Mouse (Mus musculus): Measurements from ENCODE around the gene Spp2. TPM values are rescaled to one million over a fixed set of nuclear protein-coding genes. Genes with fewer than 3 reads are reported as not detected.

The Spp2 gene
- polyA plus RNA-seq, 1 experiment from 2014 or later = not detected

GRCm38 (mm10) chr1:88403378-88403777 is 3.4 kb upstream of the Spp2 start:
- Histone ChIP-seq H3K27ac (ENCODE audit: low read depth, low read length) (no peak overlapping the region), H3K9ac (ENCODE audit: low read depth, low read length) (no peak overlapping the region), H3K4me1 (replicated peaks; ENCODE audit: control insufficient read depth, insufficient read depth, low read length) (no peaks in the 10 kb centered on the region), H3K4me2 (replicated peaks; ENCODE audit: low read depth, low read length) (no peak overlapping the region), H3K9me3 (ENCODE audit: control insufficient read depth, low read length) (no peaks in the 10 kb centered on the region), H3K36me3 (ENCODE audit: control insufficient read depth, insufficient read depth, low read length) (no peaks in the 10 kb centered on the region), H3K27me3 (ENCODE audit: control insufficient read depth, insufficient read depth, low read length) (no peaks in the 10 kb centered on the region), H3K4me3 (ENCODE audit: low read depth, low read length) (no peak overlapping the region)
- DNase-seq (ENCODE audit: low spot score) = no peak
- 80% methylated on average over 3 of the region's 3 CpGs for WGBS
- ATAC-seq (ENCODE audit: low FRiP score) = no peak

GRCm38 (mm10) chr1:88406078-88406806 is 519 bp upstream of the Spp2 start:
- Histone ChIP-seq H3K4me2 (replicated peaks; ENCODE audit: low read depth, low read length) (no peak overlapping the region), H3K27me3 (ENCODE audit: control insufficient read depth, insufficient read depth, low read length) (no peaks in the 10 kb centered on the region), H3K27ac (ENCODE audit: low read depth, low read length) (no peak overlapping the region), H3K9me3 (ENCODE audit: control insufficient read depth, low read length) (no peaks in the 10 kb centered on the region), H3K4me3 (ENCODE audit: low read depth, low read length) (no peak overlapping the region), H3K4me1 (replicated peaks; ENCODE audit: control insufficient read depth, insufficient read depth, low read length) (no peaks in the 10 kb centered on the region), H3K36me3 (ENCODE audit: control insufficient read depth, insufficient read depth, low read length) (no peaks in the 10 kb centered on the region), H3K9ac (ENCODE audit: low read depth, low read length) (no peak overlapping the region)
- WGBS = 61% methylated on average over 12 of the region's 12 CpGs
- DNase-seq (ENCODE audit: low spot score) (peak; percentile 8), ATAC-seq (ENCODE audit: low FRiP score) (no peak)

- no peak overlapping the region for H3K4me3 ChIP-seq (ENCODE audit: low read depth, low read length)
- DNase-seq (ENCODE audit: low spot score) = no peak
- no peaks in the 10 kb centered on the region for H3K36me3 ChIP-seq (ENCODE audit: control insufficient read depth, insufficient read depth, low read length)
- no peak overlapping the region for H3K4me2 ChIP-seq (replicated peaks; ENCODE audit: low read depth, low read length)
- no peak overlapping the region for H3K27ac ChIP-seq (ENCODE audit: low read depth, low read length)
- no peak for ATAC-seq (ENCODE audit: low FRiP score)
- H3K9ac ChIP-seq (ENCODE audit: low read depth, low read length) = no peak overlapping the region
- 91% methylated on average over 4 of the region's 4 CpGs for WGBS
- no peaks in the 10 kb centered on the region for H3K27me3 ChIP-seq (ENCODE audit: control insufficient read depth, insufficient read depth, low read length)
- no peaks in the 10 kb centered on the region for H3K9me3 ChIP-seq (ENCODE audit: control insufficient read depth, low read length)
- no peaks in the 10 kb centered on the region for H3K4me1 ChIP-seq (replicated peaks; ENCODE audit: control insufficient read depth, insufficient read depth, low read length)
These were observed 1.6 kb downstream of the Spp2 start for GRCm38 (mm10) chr1:88408340-88408739.

- no peaks in the 10 kb centered on the region for H3K4me1 ChIP-seq (replicated peaks; ENCODE audit: control insufficient read depth, insufficient read depth, low read length)
- H3K27me3 ChIP-seq (ENCODE audit: control insufficient read depth, insufficient read depth, low read length) = no peaks in the 10 kb centered on the region
- H3K4me2 ChIP-seq (replicated peaks; ENCODE audit: low read depth, low read length) = no peak overlapping the region
- ATAC-seq (ENCODE audit: low FRiP score) (no peak), DNase-seq (ENCODE audit: low spot score) (no peak)
- no peak overlapping the region for H3K27ac ChIP-seq (ENCODE audit: low read depth, low read length)
- no peak overlapping the region for H3K9ac ChIP-seq (ENCODE audit: low read depth, low read length)
- 56% methylated on average over 5 of the region's 5 CpGs for WGBS
- H3K4me3 ChIP-seq (ENCODE audit: low read depth, low read length) = no peak overlapping the region
- no peaks in the 10 kb centered on the region for H3K36me3 ChIP-seq (ENCODE audit: control insufficient read depth, insufficient read depth, low read length)
- no peaks in the 10 kb centered on the region for H3K9me3 ChIP-seq (ENCODE audit: control insufficient read depth, low read length)
These were observed 5.3 kb downstream of the Spp2 start for GRCm38 (mm10) chr1:88412013-88412412.

- WGBS = 89% methylated on average over 2 of the region's 2 CpGs
- Histone ChIP-seq H3K9ac (ENCODE audit: low read depth, low read length) (no peak overlapping the region), H3K27me3 (ENCODE audit: control insufficient read depth, insufficient read depth, low read length) (no peaks in the 10 kb centered on the region), H3K9me3 (ENCODE audit: control insufficient read depth, low read length) (no peaks in the 10 kb centered on the region), H3K27ac (ENCODE audit: low read depth, low read length) (no peak overlapping the region), H3K36me3 (ENCODE audit: control insufficient read depth, insufficient read depth, low read length) (no peaks in the 10 kb centered on the region), H3K4me1 (replicated peaks; ENCODE audit: control insufficient read depth, insufficient read depth, low read length) (no peaks in the 10 kb centered on the region), H3K4me2 (replicated peaks; ENCODE audit: low read depth, low read length) (no peak overlapping the region), H3K4me3 (ENCODE audit: low read depth, low read length) (no peak overlapping the region)
- ATAC-seq (ENCODE audit: low FRiP score) = no peak
- no peak for DNase-seq (ENCODE audit: low spot score)
These were observed 12.2 kb downstream of the Spp2 start for GRCm38 (mm10) chr1:88418943-88419342.

GRCm38 (mm10) chr1:88422045-88422444 is 15.3 kb downstream of the Spp2 start:
- 88% methylated on average over 10 of the region's 10 CpGs for WGBS
- Histone ChIP-seq H3K9ac (ENCODE audit: low read depth, low read length) (no peak overlapping the region), H3K4me2 (replicated peaks; ENCODE audit: low read depth, low read length) (no peak overlapping the region), H3K4me3 (ENCODE audit: low read depth, low read length) (no peak overlapping the region), H3K27ac (ENCODE audit: low read depth, low read length) (no peak overlapping the region), H3K9me3 (ENCODE audit: control insufficient read depth, low read length) (no peaks in the 10 kb centered on the region), H3K27me3 (ENCODE audit: control insufficient read depth, insufficient read depth, low read length) (no peaks in the 10 kb centered on the region), H3K36me3 (ENCODE audit: control insufficient read depth, insufficient read depth, low read length) (no peaks in the 10 kb centered on the region), H3K4me1 (replicated peaks; ENCODE audit: control insufficient read depth, insufficient read depth, low read length) (no peaks in the 10 kb centered on the region)
- DNase-seq (ENCODE audit: low spot score) (no peak), ATAC-seq (ENCODE audit: low FRiP score) (no peak)

GRCm38 (mm10) chr1:88422846-88423395 is 16.2 kb downstream of the Spp2 start:
- WGBS = 71% methylated on average over 7 of the region's 7 CpGs
- no peaks in the 10 kb centered on the region for H3K4me1 ChIP-seq (replicated peaks; ENCODE audit: control insufficient read depth, insufficient read depth, low read length)

GRCm38 (mm10) chr1:88424602-88425252 is 18.0 kb downstream of the Spp2 start:
- Histone ChIP-seq H3K4me1 (replicated peaks; ENCODE audit: control insufficient read depth, insufficient read depth, low read length) (no peaks in the 10 kb centered on the region), H3K9me3 (ENCODE audit: control insufficient read depth, low read length) (no peaks in the 10 kb centered on the region), H3K4me3 (ENCODE audit: low read depth, low read length) (no peak overlapping the region), H3K4me2 (replicated peaks; ENCODE audit: low read depth, low read length) (no peak overlapping the region), H3K27ac (ENCODE audit: low read depth, low read length) (no peak overlapping the region), H3K36me3 (ENCODE audit: control insufficient read depth, insufficient read depth, low read length) (no peaks in the 10 kb centered on the region), H3K27me3 (ENCODE audit: control insufficient read depth, insufficient read depth, low read length) (no peaks in the 10 kb centered on the region), H3K9ac (ENCODE audit: low read depth, low read length) (0 out of 2 replicates have a peak overlapping the region, but pooled peaks have one; percentile 24)
- 22% methylated on average over 8 of the region's 8 CpGs for WGBS
- DNase-seq (ENCODE audit: low spot score) = peak; percentile 91
- ATAC-seq (ENCODE audit: low FRiP score) = no peak

More at GRCm38 (mm10) chr1:88422846-88423395, 16.2 kb downstream of the Spp2 start:
- ATAC-seq (ENCODE audit: low FRiP score) (no peak), DNase-seq (ENCODE audit: low spot score) (no peak)
- Histone ChIP-seq H3K4me2 (replicated peaks; ENCODE audit: low read depth, low read length) (no peak overlapping the region), H3K4me3 (ENCODE audit: low read depth, low read length) (no peak overlapping the region), H3K9ac (ENCODE audit: low read depth, low read length) (no peak overlapping the region), H3K27ac (ENCODE audit: low read depth, low read length) (no peak overlapping the region), H3K9me3 (ENCODE audit: control insufficient read depth, low read length) (no peaks in the 10 kb centered on the region), H3K27me3 (ENCODE audit: control insufficient read depth, insufficient read depth, low read length) (no peaks in the 10 kb centered on the region), H3K36me3 (ENCODE audit: control insufficient read depth, insufficient read depth, low read length) (no peaks in the 10 kb centered on the region)
